Mouse (Mus musculus): Measurements from ENCODE around the gene Cyb5r4.

GRCm38 (mm10) chr9:86984583-86984982 is 37.2 kb upstream of the Cyb5r4 start:
- TF ChIP-seq POLR2A (IDR thresholded peaks at IDR 0.05; ENCODE audit: low read depth, low read length) (no peak), CTCF (IDR thresholded peaks at IDR 0.05; ENCODE audit: extremely low read depth, insufficient read depth, insufficient read length, insufficient replicate concordance) (no peak)
